Mouse (Mus musculus): ENCODE data around the gene Fam98c. TPM values are rescaled to one million over a fixed set of nuclear protein-coding genes. Genes with fewer than 3 reads are reported as not detected.

Gene Fam98c
- total and polyA plus RNA-seq, 2 experiments from 2014 or later: 32.9 to 37.9 TPM

DNA sequence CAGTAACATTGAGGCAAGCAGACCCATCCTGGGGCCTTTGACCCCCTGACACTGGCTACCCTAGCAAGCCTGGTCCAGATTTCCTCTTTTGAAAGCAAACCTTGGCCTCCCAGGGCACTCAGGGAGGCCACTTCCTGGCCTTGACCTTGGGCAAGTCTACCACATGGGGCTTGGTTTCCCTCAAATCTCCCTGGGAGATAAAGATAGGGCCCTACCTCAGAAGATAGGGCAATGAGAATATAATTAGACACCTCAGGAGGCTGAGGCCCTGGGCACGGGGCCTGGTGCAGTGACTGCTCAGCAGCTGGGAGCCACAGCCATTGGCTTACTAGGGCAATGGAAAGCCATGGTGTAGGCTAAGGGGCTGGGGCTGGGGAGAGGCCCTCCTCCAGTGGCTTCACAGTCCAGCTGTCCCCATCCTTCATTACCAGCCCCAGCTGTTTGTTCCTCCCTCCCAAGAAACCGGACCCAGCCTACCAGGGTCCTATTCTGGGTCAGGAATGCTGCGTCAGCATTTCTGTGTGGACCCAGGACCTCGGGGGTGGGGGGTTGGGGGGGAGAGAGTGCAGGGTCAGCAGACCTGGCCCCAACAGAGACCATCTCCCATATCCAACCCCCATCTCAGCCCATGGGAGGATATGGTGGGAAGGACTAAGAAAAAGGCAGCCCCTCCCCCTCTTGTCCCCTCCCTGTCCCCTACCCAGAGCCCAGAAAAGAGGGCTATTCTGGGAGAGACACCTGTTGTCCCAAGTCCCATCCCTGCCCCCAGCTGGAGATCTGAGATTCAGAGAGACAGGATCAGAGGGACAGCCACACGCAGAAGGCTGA is 32.3 kb downstream of the Fam98c start:
- ATAC-seq (ENCODE audit: low FRiP score) (no peak), DNase-seq (ENCODE audit: low spot score) (no peak)
- no peak for TF ChIP-seq CTCF (IDR thresholded peaks at IDR 0.05)
- no peaks in the 10 kb centered on the region for H3K27me3 ChIP-seq (ENCODE audit: insufficient read depth, low read length)
- no peak overlapping the region for H3K9ac ChIP-seq (replicated peaks; ENCODE audit: low read length, poor library complexity, severe bottlenecking)
- 55% methylated on average over 5 of the region's 5 CpGs for WGBS
- no peak overlapping the region for H3K4me2 ChIP-seq (ENCODE audit: low read depth, low read length, poor library complexity, severe bottlenecking)
- no peak overlapping the region for H3K27ac ChIP-seq (ENCODE audit: low read depth, low read length)
- no peaks in the 10 kb centered on the region for H3K36me3 ChIP-seq (ENCODE audit: insufficient read depth, low read length)
- no peak overlapping the region for H3K4me3 ChIP-seq (ENCODE audit: low read depth, low read length)
- no peaks in the 10 kb centered on the region for H3K9me3 ChIP-seq (ENCODE audit: low read length)
- peaks cover 3% of the 10 kb centered on the region; the same call in 1 of the 2 replicates for H3K4me1 ChIP-seq (ENCODE audit: insufficient read depth, low read length)

DNA sequence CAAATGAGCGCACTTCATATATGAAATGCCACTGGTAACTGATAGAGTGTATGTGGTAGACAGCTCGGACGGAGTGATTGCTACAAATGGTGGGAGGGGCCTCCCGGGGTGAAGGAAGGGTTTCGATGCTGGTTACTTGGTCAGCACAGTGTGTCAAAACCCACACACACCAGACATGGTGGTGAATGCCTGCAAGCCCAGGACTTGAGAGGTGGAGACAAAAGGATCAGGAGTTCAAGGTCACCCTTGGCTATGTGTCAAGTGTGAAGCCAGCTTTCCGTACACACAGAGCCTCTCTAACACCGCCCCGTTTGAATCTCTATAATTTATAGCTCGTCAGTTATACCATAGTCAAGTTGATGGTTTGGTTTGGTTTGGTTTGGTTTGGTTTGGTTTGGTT is 33.2 kb downstream of the Fam98c start:
- Histone ChIP-seq H3K9me3 (ENCODE audit: low read length) (no peaks in the 10 kb centered on the region), H3K36me3 (ENCODE audit: insufficient read depth, low read length) (no peaks in the 10 kb centered on the region), H3K27ac (ENCODE audit: low read depth, low read length) (no peak overlapping the region), H3K4me2 (ENCODE audit: low read depth, low read length, poor library complexity, severe bottlenecking) (no peak overlapping the region), H3K4me3 (ENCODE audit: low read depth, low read length) (no peak overlapping the region), H3K9ac (replicated peaks; ENCODE audit: low read length, poor library complexity, severe bottlenecking) (no peak overlapping the region), H3K4me1 (ENCODE audit: insufficient read depth, low read length) (peaks cover 3% of the 10 kb centered on the region; the same call in 1 of the 2 replicates), H3K27me3 (ENCODE audit: insufficient read depth, low read length) (no peaks in the 10 kb centered on the region)
- ATAC-seq (ENCODE audit: low FRiP score): no peak
- 94% methylated on average over 9 of the region's 9 CpGs for WGBS
- no peak for TF ChIP-seq CTCF (IDR thresholded peaks at IDR 0.05)
- no peak for DNase-seq (ENCODE audit: low spot score)

GRCm38 (mm10) chr7:29119526-29119925 is 36.5 kb downstream of the Fam98c start:
- no peaks in the 10 kb centered on the region for H3K36me3 ChIP-seq (ENCODE audit: insufficient read depth, low read length)
- no peak overlapping the region for H3K4me3 ChIP-seq (ENCODE audit: low read depth, low read length)
- H3K4me1 ChIP-seq (ENCODE audit: insufficient read depth, low read length): no peaks in the 10 kb centered on the region
- no peak overlapping the region for H3K4me2 ChIP-seq (ENCODE audit: low read depth, low read length, poor library complexity, severe bottlenecking)
- no peak for DNase-seq (ENCODE audit: low spot score)
- ATAC-seq (ENCODE audit: low FRiP score): no peak
- 91% methylated on average over 1 of the region's 1 CpGs for WGBS
- no peak overlapping the region for H3K27ac ChIP-seq (ENCODE audit: low read depth, low read length)
- no peak for TF ChIP-seq CTCF (IDR thresholded peaks at IDR 0.05)
- no peaks in the 10 kb centered on the region for H3K9me3 ChIP-seq (ENCODE audit: low read length)
- no peak overlapping the region for H3K9ac ChIP-seq (replicated peaks; ENCODE audit: low read length, poor library complexity, severe bottlenecking)
- H3K27me3 ChIP-seq (ENCODE audit: insufficient read depth, low read length): no peaks in the 10 kb centered on the region

DNA sequence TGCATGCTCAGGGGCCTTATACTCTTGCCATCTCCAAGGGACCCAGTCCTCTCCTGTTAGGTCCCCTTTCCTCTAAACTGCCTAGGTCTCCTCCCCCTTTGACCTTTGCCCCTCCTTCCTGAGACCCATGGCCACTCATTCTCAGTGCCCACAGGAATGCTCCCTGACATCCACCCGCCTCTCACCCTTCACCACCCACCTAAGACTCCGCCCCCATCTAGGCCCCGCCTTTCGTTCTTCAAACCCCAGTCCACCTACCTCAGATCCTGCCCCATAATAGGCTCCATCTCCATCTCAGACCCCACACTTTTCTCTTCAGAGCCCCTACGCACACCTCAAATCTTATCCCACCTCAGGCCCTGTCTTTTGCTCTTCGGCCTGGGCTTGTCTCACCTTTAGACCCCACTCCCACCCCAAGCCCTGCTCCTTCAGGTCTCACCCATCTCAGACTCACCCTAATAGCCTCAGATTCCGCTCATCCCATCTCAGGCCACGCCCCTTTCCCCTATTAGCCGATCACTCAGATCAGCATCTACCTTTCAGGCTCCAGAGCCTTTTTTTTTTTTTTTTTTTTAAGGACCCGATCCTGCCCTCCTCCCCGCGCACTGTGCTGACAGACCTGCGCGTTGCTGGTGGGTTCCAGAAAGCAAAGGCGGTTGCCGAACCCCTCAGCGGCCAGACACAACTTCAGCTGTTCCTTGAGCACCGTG is 37.7 kb downstream of the Fam98c start:
- no peak overlapping the region for H3K9ac ChIP-seq (replicated peaks; ENCODE audit: low read length, poor library complexity, severe bottlenecking)
- no peak for TF ChIP-seq CTCF (IDR thresholded peaks at IDR 0.05)
- WGBS: 12% methylated on average over 18 of the region's 18 CpGs
- no peaks in the 10 kb centered on the region for H3K9me3 ChIP-seq (ENCODE audit: low read length)
- no peaks in the 10 kb centered on the region for H3K36me3 ChIP-seq (ENCODE audit: insufficient read depth, low read length)
- H3K27me3 ChIP-seq (ENCODE audit: insufficient read depth, low read length): no peaks in the 10 kb centered on the region
- no peak overlapping the region for H3K4me2 ChIP-seq (ENCODE audit: low read depth, low read length, poor library complexity, severe bottlenecking)
- ATAC-seq (ENCODE audit: low FRiP score): no peak
- H3K4me1 ChIP-seq (ENCODE audit: insufficient read depth, low read length): no peaks in the 10 kb centered on the region
- DNase-seq (ENCODE audit: low spot score): no peak
- H3K4me3 ChIP-seq (ENCODE audit: low read depth, low read length): no peak overlapping the region
- H3K27ac ChIP-seq (ENCODE audit: low read depth, low read length): no peak overlapping the region

DNA sequence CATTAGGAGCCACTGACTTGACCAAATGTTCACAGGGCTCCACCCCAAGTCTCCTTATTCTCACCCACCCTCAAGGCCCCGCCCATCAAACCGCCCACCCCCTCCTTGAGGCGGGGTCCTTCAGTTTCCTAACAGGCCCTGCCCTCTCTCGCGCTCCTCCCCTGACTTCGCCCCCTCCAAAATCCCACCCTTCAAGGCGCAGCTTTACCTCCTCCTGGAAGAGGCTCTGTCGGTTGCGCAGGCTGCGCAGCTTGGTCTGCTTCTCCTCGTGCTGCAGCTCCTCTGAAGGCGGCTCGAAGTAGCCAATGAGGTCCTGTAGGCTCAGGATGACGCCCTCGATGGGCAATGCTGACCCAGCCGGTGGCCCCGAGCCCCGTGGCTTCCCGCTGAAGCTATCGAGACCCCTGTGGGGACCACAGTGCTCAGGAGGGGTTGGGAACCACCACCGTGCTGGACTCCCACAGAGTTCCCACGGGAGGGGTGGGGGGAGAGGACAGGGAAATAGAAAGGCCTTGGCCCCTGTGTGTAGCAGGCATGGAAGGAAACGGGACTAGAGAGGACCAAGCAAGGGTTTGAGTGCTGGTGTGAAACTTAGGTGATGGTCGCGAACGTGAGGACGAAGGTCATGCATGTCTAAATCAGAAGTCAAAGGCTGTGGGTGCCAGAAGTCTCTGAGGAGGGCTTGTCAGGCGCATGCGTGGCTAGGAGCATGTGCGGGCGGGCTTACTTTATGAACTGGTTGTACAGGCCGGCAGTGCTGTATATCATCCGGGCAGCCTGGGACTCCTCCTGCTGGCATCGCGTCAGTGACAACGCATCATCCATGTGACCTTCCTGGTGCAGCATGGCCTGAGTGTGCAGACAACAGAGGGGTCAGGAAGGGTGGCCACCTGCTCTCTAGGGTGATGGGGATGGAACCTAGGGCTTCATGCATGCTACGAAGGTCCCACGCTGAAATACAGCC is 46.8 kb downstream of the Fam98c start:
- Histone ChIP-seq H3K4me2 (ENCODE audit: low read depth, low read length, poor library complexity, severe bottlenecking) (peak overlapping the region; percentile 32), H3K27ac (ENCODE audit: low read depth, low read length) (no peak overlapping the region), H3K4me1 (ENCODE audit: insufficient read depth, low read length) (no peaks in the 10 kb centered on the region), H3K9me3 (ENCODE audit: low read length) (no peaks in the 10 kb centered on the region), H3K9ac (replicated peaks; ENCODE audit: low read length, poor library complexity, severe bottlenecking) (0 out of 2 replicates have a peak overlapping the region, but pooled peaks have one; percentile 24), H3K36me3 (ENCODE audit: insufficient read depth, low read length) (no peaks in the 10 kb centered on the region), H3K27me3 (ENCODE audit: insufficient read depth, low read length) (no peaks in the 10 kb centered on the region), H3K4me3 (ENCODE audit: low read depth, low read length) (peak overlapping the region; percentile 8; the same call in 1 of the 2 replicates)
- ATAC-seq (ENCODE audit: low FRiP score): peak; percentile 69
- 29% methylated on average over 38 of the region's 38 CpGs for WGBS
- TF ChIP-seq CTCF (IDR thresholded peaks at IDR 0.05): no peak
- DNase-seq (ENCODE audit: low spot score): peak; percentile 14

Other genes starting within 250 kb of the Fam98c start
- 74.7 and 86.9 TPM in 2 replicates for gene Actn4, start 193.9 kb downstream of the Fam98c start, total RNA-seq (2014; rRNA removed)
- gene Actn4, start 193.9 kb downstream of the Fam98c start, polyA plus RNA-seq (2015; fragmentation: Nextera tagmentation; extraction: Ambion mirVana): 101 and 105 TPM in 2 replicates
- gene Eif3k, start 174.4 kb downstream of the Fam98c start, total RNA-seq (2014; rRNA removed): 405 and 482 TPM in 2 replicates
- gene Eif3k, start 174.4 kb downstream of the Fam98c start, polyA plus RNA-seq (2015; fragmentation: Nextera tagmentation; extraction: Ambion mirVana): 292 and 309 TPM in 2 replicates
- 5.6 and 17.4 TPM in 2 replicates for gene Map4k1, start 174.2 kb downstream of the Fam98c start, total RNA-seq (2014; rRNA removed)
- gene Map4k1, start 174.2 kb downstream of the Fam98c start, polyA plus RNA-seq (2015; fragmentation: Nextera tagmentation; extraction: Ambion mirVana): 18.2 and 21.0 TPM in 2 replicates
- gene Ryr1, start 31.1 kb downstream of the Fam98c start, total RNA-seq (2014; rRNA removed): 7.0 and 7.2 TPM in 2 replicates
- gene Ryr1, start 31.1 kb downstream of the Fam98c start, polyA plus RNA-seq (2015; fragmentation: Nextera tagmentation; extraction: Ambion mirVana): 13.6 and 15.2 TPM in 2 replicates
- gene Rasgrp4, start 21.4 kb downstream of the Fam98c start, total RNA-seq (2014; rRNA removed): 0.80 and 2.2 TPM in 2 replicates
- 0.79 and 1.1 TPM in 2 replicates for gene Rasgrp4, start 21.4 kb downstream of the Fam98c start, polyA plus RNA-seq (2015; fragmentation: Nextera tagmentation; extraction: Ambion mirVana)
- gene Ggn, start 14.0 kb upstream of the Fam98c start, total RNA-seq (2014; rRNA removed): 0.49 and 1.3 TPM in 2 replicates
- gene Ggn, start 14.0 kb upstream of the Fam98c start, polyA plus RNA-seq (2015; fragmentation: Nextera tagmentation; extraction: Ambion mirVana): 0.35 and 0.69 TPM in 2 replicates
- gene Spred3, start 14.2 kb upstream of the Fam98c start, total RNA-seq (2014; rRNA removed): 33.3 and 35.0 TPM in 2 replicates
- gene Spred3, start 14.2 kb upstream of the Fam98c start, polyA plus RNA-seq (2015; fragmentation: Nextera tagmentation; extraction: Ambion mirVana): 10.4 and 13.1 TPM in 2 replicates
- 289 and 329 TPM in 2 replicates for gene Psmd8, start 24.5 kb upstream of the Fam98c start, total RNA-seq (2014; rRNA removed)
- 286 and 292 TPM in 2 replicates for gene Psmd8, start 24.5 kb upstream of the Fam98c start, polyA plus RNA-seq (2015; fragmentation: Nextera tagmentation; extraction: Ambion mirVana)
- gene Catsperg1, start 57.8 kb upstream of the Fam98c start, total RNA-seq (2014; rRNA removed): 3.2 and 4.3 TPM in 2 replicates
- 2.9 and 3.7 TPM in 2 replicates for gene Catsperg1, start 57.8 kb upstream of the Fam98c start, polyA plus RNA-seq (2015; fragmentation: Nextera tagmentation; extraction: Ambion mirVana)
- 1.7 and 1.8 TPM in 2 replicates for gene Kcnk6, start 76.3 kb upstream of the Fam98c start, total RNA-seq (2014; rRNA removed)
- 2.2 and 2.4 TPM in 2 replicates for gene Kcnk6, start 76.3 kb upstream of the Fam98c start, polyA plus RNA-seq (2015; fragmentation: Nextera tagmentation; extraction: Ambion mirVana)
- 121 and 127 TPM in 2 replicates for gene Yif1b, start 82.1 kb upstream of the Fam98c start, total RNA-seq (2014; rRNA removed)
- 122 and 140 TPM in 2 replicates for gene Yif1b, start 82.1 kb upstream of the Fam98c start, polyA plus RNA-seq (2015; fragmentation: Nextera tagmentation; extraction: Ambion mirVana)
- gene 2200002D01Rik, start 92.2 kb upstream of the Fam98c start, total RNA-seq (2014; rRNA removed): 0.52 TPM in 1 of 2 replicates, not detected in the other
- 1.2 and 2.0 TPM in 2 replicates for gene 2200002D01Rik, start 92.2 kb upstream of the Fam98c start, polyA plus RNA-seq (2015; fragmentation: Nextera tagmentation; extraction: Ambion mirVana)
- gene Spint2, start 125.7 kb upstream of the Fam98c start, total RNA-seq (2014; rRNA removed): 46.6 and 47.7 TPM in 2 replicates
- gene Spint2, start 125.7 kb upstream of the Fam98c start, polyA plus RNA-seq (2015; fragmentation: Nextera tagmentation; extraction: Ambion mirVana): 148 and 153 TPM in 2 replicates
- 1.3 TPM in 2 replicates for gene Ppp1r14a, start 133.1 kb upstream of the Fam98c start, total RNA-seq (2014; rRNA removed)
- 1.4 and 1.7 TPM in 2 replicates for gene Ppp1r14a, start 133.1 kb upstream of the Fam98c start, polyA plus RNA-seq (2015; fragmentation: Nextera tagmentation; extraction: Ambion mirVana)
- 192 and 197 TPM in 2 replicates for gene Dpf1, start 147.7 kb upstream of the Fam98c start, total RNA-seq (2014; rRNA removed)
- gene Dpf1, start 147.7 kb upstream of the Fam98c start, polyA plus RNA-seq (2015; fragmentation: Nextera tagmentation; extraction: Ambion mirVana): 160 and 162 TPM in 2 replicates